Mouse (Mus musculus) liver, embryonic 18 days (tissue): ENCODE data around the gene Ranbp3l. TPM values are rescaled to one million over a fixed set of nuclear protein-coding genes. Genes with fewer than 3 reads are reported as not detected.

Experiments
- polyA plus RNA-seq: library from polyadenylated mRNA; depleted of rRNA; stranded (reverse); fragments of >200 nt; gene quantifications from 2 replicates; pipeline ENCODE4 v1.2.3, GENCODE M21; 2012; rRNA removed

The Ranbp3l gene
- 0.25 and 0.27 TPM in 2 replicates for polyA plus RNA-seq

GRCm38 (mm10) chr15:8967573-8968228 lies at the start of gene Ranbp3l:
Gene Ranbp3l, plus strand, starts transcription at chr15:8967949.

GRCm38 (mm10) chr15:9070912-9071555 lies 103.3 kb downstream of the Ranbp3l start, which contains the start of gene Nadk2:
Gene Nadk2, plus strand, starts transcription at chr15:9071260.

Other genes with a start within 250 kb of the Ranbp3l start
- 57.5 and 58.7 TPM in 2 replicates for gene Nadk2, start 103.3 kb downstream of the Ranbp3l start, polyA plus RNA-seq
- gene Lmbrd2, start 172.6 kb downstream of the Ranbp3l start, polyA plus RNA-seq: 3.7 and 4.0 TPM in 2 replicates
- gene Skp2, start 187.5 kb downstream of the Ranbp3l start, polyA plus RNA-seq: 2.9 and 3.0 TPM in 2 replicates